Mouse (Mus musculus): ENCODE measurements around the gene Dph2.

Dph2 gene

DNA sequence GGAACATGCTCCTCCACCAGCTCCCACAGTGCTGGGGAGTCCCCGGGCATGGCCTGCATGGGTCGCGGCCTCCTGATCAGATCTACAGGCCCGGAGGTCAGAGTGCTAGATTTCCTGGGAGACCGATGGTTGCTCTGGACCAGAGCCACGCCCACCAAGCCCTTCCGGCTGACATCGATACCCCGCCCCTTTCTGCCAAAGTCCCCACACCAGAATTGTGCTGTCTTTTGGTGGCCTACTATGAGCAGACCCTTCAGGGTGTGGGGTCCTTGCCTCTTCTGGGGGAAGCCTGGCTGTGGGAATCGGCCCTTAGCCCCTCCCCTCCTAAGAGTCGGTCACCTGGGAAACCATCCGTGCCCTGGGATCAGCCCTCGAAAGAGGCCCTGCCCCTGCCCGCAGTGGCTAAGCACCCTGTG, 19.4 kb downstream of the Dph2 start, which contains the start of gene Ccdc24:
Gene Ccdc24 (minus strand): TSS at position 87 of the 416 bp plus-strand sequence.
- DNase-seq (ENCODE audit: low spot score) = peak; percentile 39

DNA sequence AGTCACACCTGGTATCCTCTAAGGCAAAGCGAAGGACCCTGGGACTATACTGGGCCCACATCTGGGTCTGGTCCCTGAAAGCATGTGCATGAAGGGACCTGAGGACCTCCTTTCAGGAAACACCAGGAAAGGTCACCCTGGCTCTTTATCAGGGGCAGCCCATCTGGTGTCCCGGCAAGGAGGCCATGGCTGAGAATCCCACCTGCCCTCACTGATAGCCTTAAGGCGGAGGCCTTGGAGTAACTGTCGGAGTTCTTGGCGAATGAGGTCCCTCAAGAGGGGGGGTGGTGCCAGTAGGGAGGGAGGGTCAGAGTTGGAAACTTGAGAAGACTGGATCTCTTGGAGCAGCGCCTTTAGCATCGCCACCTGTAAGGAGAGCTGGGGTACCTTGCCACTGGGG, 20.0 kb downstream of the Dph2 start:
- DNase-seq (ENCODE audit: low spot score) = no peak

DNA sequence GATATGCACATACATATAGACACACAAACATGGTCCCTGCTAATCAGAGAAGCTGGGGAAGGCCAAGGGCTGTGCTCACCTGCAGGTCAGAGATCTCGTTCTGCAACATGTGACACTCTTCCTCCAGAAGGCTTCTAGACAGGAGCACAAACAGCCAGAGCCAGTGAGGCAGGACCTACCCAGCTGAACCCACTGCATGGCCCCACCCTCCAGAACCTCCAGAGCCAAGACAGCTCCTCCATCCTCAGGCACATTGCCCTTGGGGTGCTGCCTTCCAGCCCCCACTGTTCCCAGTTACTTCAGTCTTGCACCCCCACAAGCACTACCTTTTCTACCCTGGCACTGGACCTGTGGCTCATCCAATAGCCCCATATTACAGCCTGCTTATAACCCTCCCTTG, 21.4 kb downstream of the Dph2 start:
- DNase-seq (ENCODE audit: low spot score) = no peak

DNA sequence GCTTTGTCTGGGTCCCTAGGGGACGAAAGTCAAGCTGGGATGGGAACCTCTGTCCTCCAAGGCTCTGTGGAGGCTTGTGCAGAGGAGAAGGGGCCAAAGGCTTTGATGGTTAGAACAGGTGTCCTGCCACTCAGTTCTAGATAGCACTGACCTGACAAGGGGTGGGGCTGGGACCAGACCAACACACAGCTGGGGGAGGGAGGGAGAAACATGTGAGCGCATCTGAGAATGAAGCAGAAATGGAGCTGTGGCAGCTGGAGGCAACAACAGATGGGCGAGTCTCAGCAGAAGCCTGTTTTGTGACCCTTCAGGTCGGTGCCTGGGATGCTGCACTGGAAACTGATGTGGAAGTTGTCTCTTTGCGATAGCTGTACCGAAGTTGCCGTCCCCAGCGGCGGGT, 22.5 kb downstream of the Dph2 start:
- no peak for DNase-seq (ENCODE audit: low spot score)

DNA sequence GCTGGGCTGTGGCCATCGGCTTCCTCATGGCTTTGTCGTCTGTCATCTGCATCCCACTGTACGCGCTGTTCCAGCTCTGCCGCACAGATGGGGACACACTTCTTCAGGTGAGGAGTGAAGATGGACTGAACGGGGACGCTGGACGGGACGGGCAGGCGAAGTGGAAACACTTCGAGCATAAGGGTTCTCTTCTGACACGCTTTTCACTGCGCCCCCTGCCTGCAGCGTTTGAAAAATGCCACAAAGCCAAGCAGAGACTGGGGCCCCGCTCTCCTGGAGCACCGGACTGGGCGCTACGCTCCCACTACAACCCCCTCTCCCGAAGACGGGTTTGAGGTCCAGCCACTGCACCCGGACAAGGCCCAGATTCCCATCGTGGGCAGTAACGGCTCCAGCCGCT, 24.0 kb downstream of the Dph2 start:
- DNase-seq (ENCODE audit: low spot score) = peak; percentile 35

DNA sequence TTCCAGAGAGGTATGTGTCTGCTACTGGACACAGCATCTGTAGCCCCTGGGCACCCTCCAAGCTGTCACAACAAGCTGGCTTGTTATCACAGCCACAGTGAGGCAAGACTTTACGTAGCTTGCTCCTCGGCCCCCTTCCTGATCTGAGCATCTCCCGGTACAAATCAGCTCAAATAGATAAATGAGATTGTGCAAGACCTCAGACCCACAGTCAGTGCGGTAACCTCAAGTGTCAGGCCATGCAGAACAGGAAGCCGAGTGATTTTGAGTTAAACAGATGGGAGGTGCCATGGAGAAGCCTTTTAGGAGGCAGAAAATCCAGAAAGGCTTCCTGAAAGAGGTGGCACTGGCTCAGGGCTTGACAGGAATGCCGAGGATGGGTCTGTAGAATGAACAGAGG, 24.8 kb downstream of the Dph2 start:
- no peak for DNase-seq (ENCODE audit: low spot score)

DNA sequence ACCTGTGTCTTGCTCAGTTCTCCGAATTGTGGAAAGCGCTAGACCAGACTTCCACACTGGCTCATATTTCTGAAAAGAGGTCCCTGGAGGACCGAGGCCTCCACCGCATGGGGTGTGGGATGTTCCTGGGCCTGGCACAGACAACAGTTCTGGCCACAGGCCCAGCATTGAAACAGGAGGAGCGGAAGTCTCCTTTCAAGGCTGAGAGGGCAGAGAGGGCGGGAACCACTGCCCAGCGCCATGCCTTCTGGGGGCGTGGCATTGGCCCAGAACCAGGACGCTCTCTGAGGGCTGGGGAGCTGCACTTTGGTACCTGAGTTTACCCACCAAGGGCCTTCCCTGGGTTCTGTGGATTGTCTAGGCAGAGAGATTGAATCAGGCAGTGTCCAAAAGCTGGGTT, 25.7 kb downstream of the Dph2 start:
- DNase-seq (ENCODE audit: low spot score) = no peak

DNA sequence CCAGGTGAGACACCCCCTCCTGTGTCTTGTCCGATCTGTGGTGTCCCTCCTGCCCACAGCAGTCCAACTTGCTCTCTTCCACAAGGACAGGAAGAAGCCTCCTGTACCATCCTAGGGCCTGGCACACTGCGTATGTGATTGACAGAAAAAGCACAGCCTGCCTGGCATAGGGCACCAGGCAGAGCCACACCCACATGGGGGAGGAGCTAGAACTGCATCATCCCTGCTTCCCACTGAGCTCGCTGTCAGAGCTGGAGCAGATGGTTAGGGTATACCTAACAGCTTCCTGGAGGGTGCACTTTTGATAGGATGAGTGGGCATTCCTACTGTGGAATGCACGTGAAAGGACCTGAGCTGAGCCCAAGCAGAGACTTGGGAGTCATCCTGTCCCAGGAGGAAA, 29.0 kb downstream of the Dph2 start:
- DNase-seq (ENCODE audit: low spot score) = no peak

DNA sequence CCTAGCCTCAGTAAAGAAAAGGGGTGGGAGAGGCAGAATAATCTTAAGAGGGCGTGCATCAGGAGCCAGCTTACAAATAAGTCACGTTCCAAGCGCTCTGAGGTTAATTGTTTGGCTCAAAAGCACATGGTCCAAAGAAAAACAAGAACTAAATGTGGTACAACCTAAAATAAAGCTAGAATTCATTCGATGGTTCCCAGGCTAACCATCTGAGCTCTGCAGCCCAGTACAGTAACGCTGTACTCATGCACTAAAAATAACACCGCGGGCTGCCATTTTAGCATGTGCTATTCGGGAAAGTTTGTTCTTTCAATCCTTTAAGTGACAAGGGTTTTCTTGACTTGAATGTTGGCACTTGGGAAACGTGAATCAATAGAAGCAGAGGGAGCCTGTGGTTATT, 31.3 kb downstream of the Dph2 start:
- DNase-seq (ENCODE audit: low spot score) = no peak

DNA sequence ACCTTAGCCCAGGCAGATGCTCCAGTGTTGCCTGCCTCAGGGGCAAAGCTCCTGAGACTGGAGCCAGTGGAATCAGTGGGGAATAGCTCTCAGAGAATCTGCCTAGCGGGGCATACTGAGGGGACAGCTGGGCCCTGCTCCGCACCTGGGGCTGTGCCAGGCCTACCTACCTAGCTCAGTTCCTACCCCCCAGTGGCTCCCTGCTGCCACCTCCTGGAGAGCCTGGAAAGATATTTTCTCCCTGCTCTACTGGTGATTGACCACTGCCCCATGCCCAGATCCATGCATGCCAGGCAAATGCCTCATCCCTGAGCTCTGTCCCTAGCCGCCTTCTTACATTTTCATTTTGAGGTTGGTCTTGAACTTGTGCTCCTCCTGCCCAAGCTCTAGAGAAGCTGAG, 33.0 kb downstream of the Dph2 start:
- no peak for DNase-seq (ENCODE audit: low spot score)

DNA sequence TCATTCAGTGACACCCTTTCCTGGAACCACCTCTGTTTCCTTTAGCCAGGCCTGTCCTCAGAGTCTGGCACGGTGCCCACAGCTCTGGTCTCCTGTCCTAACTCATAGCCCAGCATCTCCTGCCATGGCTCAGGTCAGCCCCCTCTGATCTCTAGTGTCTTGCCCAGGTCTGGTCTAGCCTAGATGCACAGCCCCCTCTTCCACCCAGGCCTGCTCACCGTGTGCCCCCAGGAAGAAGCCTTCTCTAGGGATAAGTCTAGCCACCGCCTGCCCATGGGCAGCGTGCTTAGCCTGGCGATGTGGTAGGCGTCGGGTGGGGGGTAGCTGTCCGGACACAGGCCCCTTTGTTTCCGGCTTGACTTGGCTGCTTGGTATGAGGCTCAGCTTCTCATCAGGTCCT, 36.7 kb downstream of the Dph2 start:
- DNase-seq (ENCODE audit: low spot score) = no peak

DNA sequence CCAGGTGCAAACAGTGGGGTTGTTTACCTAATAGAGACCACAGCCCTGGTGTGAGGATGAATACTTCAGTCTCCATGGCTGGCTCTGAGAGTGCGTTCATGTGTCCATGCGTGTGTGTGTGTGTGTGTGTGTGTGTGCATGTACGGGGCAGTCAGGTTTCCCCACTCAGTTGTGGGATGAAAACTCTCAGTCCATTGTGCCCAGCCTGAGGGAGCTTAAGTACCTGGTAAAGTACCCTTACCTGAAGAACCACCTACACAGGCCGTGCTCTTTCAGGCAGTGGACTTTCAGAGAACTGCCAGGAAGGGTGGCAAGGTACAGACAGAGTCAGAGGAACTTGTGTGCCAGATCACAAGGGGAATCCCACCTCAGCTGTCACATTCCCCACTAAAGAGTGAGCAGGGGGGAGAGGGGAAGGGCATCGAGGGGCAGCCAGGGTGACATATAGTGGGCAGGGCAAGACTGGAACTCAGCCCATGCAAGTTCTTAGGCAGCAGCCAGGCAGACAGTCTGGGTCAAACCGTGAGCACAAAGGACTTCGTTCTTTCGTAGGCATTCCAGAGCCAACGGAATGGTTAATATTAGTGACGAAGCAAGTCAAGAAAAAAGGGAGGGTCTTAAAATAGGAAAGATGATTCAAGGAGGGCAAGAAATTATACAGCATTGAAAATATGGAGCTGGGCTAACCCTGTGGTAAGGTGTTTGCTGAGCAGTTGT, 39.5 kb downstream of the Dph2 start:
- DNase-seq (ENCODE audit: low spot score) = no peak

DNA sequence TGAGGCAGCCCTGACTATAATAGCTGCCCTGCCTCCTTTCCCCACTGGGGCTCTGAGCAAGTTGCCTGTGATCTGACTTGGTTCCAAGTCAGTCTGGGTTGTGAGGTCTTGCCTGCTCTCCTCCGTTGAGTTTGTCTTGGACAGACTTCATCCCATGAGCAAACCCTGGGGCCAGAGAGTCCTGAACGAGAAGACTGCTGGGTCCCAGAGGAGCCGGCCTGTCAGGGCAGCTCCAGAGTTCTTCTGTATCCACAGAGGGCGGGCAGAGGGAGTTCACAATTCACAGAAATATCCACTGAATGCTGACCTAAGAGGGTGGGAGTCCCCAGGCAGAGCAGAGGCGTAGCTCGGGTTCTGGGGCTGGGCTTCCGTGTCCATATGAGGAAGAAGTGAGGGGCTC, 41.0 kb downstream of the Dph2 start:
- no peak for DNase-seq (ENCODE audit: low spot score)

DNA sequence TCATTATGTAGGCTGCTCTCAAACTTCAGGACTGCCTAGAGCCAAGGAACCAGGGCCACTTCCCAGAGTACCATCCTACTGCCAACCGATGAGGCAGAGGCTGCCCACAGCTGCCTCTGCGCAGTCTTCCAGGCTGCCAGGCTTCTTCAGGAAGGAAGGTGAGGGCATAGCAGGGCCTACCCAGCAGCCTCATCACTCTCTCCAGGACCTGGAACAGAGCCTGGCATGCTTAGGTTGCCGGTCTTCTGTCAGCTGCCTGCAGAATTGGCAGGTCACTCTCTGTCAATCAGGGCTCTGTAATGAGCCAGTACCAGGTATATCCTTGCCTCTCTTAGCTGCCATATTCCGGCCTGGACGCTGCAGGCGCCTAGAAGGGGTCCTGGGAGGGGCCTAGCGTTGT, 41.7 kb downstream of the Dph2 start:
- DNase-seq (ENCODE audit: low spot score) = no peak

DNA sequence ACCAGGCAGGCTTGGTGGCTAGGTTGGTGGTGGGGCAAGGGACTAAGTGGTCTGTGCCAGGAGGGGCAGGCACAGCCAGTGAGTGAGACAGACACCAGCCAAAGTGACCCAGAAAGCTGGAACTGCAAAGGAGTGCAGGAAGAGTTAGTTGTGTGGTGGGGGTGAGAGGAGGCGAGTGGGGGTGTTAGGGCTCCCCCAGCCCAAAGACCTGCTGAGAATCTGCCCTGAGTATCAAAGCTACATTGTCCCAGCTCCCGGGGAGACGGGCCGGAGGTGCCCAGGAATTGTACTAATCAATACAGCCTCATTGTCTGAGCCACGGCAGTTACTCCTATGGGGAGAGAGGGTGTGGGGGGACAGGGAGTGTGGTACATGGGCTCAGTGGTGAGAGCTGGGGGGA, 42.3 kb downstream of the Dph2 start:
- no peak for DNase-seq (ENCODE audit: low spot score)

DNA sequence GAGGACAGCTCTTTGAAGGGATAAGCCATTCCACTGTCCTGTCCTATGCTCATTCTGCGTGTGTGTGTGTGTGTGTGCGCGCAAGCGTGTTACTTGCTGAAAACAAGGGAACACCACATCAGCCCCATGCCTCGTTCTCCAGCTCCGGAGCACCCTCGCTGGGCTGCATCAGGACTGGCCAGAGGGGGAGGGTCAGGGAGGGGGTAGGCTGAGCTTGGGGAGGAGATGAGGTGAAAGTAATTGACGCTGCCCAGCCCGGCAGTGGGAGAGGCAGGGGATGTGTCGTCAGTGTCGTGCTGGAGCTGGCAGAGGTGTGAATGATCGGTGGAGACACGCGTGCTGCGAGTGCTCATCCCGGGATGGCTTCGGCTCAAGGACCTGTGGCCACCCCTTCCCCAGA, 42.8 kb downstream of the Dph2 start:
- no peak for DNase-seq (ENCODE audit: low spot score)

DNA sequence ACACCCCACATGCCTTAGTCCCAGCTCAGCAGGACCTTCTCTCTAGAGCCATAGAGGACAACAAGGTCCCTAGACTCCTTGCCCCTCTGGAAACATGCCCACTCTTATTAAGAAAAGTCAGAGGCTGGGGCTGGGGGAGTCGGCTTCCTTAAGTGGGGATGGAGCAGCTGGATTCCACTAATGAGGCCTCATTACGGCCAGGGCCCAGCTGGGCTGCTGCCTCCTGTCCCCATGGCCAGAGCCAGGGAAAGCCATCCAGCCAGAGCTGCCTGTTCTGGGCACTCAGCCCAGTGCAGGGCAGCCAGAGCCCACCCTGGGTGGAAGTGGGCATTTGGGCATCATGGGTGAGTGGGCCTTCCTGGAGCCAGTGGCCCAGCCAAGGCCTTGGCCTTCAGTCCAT, 44.8 kb downstream of the Dph2 start:
- DNase-seq (ENCODE audit: low spot score) = no peak

DNA sequence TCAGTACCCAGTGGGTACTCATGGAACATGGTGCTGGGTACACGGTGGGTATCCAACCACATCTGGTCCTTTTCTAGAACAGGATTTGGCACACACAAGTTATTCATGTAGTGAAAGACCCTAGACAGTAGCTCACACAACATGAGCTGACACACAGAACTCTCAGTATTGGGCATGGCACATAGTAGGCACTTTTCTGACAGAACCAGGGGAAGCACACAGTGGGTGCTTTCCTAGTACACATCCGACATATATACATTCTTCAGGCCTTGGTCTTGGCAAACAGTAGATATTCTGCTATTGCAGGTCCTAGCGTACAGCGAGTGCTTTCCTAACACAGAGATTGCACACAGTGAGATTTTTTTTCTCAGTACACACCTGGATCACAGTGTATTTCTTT, 45.6 kb downstream of the Dph2 start:
- DNase-seq (ENCODE audit: low spot score) = no peak

DNA sequence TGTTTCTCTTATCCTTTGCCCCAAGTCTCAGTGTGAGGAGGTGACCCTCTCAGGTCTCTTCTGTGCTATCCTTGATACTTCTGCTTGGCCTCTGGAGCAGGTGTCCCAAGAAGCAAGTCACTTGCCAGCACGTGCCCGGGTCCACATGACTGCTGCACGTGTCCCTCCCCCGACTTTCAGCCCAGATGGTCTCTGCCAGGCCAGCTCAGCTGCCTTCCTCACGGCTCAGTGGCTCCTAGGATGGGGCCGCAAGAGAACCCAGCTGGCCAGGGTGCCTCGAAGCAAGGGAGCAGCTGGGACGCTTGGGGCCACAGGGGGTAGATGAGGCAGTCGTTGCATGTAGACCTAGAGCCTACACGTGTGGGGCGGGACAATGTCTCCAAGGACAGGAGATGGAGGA, 46.5 kb downstream of the Dph2 start:
- DNase-seq (ENCODE audit: low spot score) = no peak

DNA sequence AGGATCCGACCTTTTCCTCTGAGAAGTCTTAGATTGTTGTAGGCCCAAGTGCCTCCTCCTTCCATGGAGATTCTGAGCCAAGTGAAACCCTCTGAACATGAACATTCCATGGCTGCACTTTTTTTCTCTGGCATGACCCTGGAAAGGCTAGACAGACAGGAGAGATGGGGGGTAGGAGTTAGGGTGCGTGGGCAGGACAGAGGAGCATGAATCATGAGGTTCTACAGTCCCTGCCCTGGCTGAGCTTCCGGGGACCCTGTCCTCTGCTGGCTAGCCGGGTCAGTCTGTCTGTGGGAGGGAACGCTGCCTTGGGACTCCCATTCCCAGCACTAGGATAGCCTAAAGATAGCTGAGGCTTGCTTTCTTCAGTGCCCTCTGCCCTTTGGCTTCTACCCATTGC, 47.4 kb downstream of the Dph2 start:
- DNase-seq (ENCODE audit: low spot score) = no peak

DNA sequence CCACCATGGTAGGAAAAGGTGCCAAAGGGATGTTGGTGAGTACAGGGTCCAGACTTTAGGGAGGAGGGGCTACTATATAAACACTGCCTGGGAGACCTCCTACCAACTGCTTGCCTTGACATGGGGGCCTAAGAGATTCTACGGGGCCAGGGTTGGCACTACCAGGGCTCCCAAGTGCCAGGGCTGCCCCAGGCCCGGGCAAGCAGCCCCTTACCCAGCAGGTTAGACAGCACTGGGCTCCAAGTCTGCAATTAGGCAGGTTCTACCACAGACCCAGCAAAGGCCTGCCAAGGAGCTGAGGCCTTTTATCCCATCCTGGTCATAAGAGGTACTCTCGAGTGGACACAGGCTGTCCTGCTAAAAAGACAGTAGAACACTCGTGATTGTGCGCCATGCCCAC, 48.7 kb downstream of the Dph2 start:
- no peak for DNase-seq (ENCODE audit: low spot score)

DNA sequence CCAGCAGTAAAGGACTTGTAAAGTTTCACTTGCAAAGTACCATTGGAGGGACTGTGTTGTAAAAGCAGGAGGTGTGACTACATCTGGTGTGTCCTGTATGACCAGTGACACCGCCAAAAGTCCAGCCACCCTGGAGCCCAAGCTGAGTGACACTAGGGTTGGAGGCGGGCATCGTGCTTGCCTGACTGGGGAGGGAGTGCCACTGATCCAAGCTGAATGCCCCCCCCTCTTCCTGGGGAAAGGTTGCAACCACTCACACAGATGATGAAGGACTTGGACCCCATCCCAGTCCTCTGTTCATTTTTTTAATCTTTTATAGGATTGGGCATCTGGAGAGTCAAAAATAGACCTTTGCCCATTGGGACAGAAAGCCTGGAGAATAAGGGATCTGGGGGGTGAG, 50.3 kb downstream of the Dph2 start:
- DNase-seq (ENCODE audit: low spot score) = no peak

DNA sequence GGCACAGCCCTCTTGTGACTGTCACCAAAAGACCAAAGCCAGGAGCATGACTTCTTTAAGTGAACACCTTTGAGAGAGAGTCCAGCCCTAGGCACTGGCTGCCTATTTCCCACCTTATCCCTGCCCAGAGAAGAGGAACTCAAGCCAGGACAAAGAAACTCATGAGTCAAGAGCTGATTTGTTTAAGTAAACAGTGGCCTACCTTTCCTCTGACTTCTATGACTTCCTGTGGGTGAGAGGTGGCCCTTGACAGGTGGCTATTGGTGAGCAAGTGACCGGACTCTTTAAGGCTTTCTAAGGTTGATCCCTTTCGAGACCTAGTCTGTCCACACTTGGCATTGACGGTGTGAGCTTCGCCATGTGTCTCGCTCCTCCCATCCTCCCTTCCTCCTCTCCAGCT, 51.0 kb downstream of the Dph2 start:
- DNase-seq (ENCODE audit: low spot score) = no peak

DNA sequence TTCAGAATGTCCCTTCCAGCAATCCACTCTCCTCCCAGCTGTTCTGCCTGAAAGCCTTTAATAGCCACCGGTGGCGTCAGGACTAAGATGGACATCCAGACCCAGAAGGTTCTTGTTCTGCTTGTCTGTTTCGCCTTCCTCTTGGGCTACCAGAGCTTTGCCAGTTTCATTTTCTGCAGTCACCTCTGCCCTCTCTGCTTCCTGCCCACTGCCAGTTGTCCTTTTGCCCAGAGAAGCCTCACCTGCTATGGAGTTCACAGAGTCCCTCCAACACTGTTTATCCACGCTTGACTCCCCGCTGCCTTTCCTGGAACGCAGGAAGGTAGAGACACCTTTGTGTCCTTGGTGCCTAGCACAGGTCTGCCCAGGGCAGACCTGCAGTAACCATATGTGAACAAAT, 52.5 kb downstream of the Dph2 start:
- no peak for DNase-seq (ENCODE audit: low spot score)
